ENCODE assay signal across 10 mouse cellular contexts in genomic region chr5:35915629-35916300, GRCm38 (mm10). TPM values are rescaled to one million over a fixed set of nuclear protein-coding genes. Genes with fewer than 3 reads are reported as not detected.
A peak's percentile ranks its signal among the peaks of the same experiment; 100 is the strongest.
DNase-seq lines count a peak whose midpoint lies in the region; ATAC-seq and TF ChIP-seq lines count a peak whose summit lies in the region.
"Had no signal": no experiment of that assay in that cellular context is flagged by ENCODE, and none has a peak within 500 bp of the region (broad histone marks: within the 10 kb centered on the region; RNA-seq: fewer than 3 reads in every experiment).

No protein-coding gene starts in this region.

- H3K27ac ChIP-seq in cerebellum, adult 2 months (ENCODE audit: insufficient read depth, low read length) = 0 out of 2 replicates have a peak overlapping the region, but pooled peaks have one; percentile 21
- peak overlapping the region; percentile 78 for H3K27ac ChIP-seq in hindbrain, embryonic 10.5 days
- no peak overlapping the region; the same call in none of the 2 replicates for H3K27ac ChIP-seq in hindbrain, embryonic 16.5 days (ENCODE audit: low read depth, low read length)
- peak overlapping the region; percentile 45; the same call in 1 of the 2 replicates for H3K27ac ChIP-seq in hindbrain, embryonic 14.5 days

- no peak for TF ChIP-seq CTCF in cerebellum, adult 2 months (IDR thresholded peaks at IDR 0.05; ENCODE audit: borderline replicate concordance, insufficient read depth, low read depth, low read length)
- no peak for TF ChIP-seq CTCF in brain, embryonic 14.5 days (IDR thresholded peaks at IDR 0.05; ENCODE audit: borderline replicate concordance, extremely low read depth, insufficient read depth, insufficient read length)

- no peak for ATAC-seq in hindbrain, embryonic 16.5 days
- no peak for ATAC-seq in hindbrain, embryonic 14.5 days (ENCODE audit: low FRiP score)

- WGBS in cerebellum, adult 2 months = 90% methylated on average over 12 of the region's 12 CpGs
- 67% methylated on average over 12 of the region's 12 CpGs for WGBS in hindbrain, embryonic 10.5 days
- WGBS in hindbrain, embryonic 16.5 days = 54% methylated on average over 12 of the region's 12 CpGs
- WGBS in hindbrain, embryonic 14.5 days = 60% methylated on average over 12 of the region's 12 CpGs

- no peak for DNase-seq in cerebellum, adult 2 months
- DNase-seq in cerebellum, adult 9-10 months = no peak
- no peak for DNase-seq in hindbrain, embryonic 10.5 days (ENCODE audit: low spot score)
- peak; percentile 66 for DNase-seq in brain, embryonic 14.5 days (ENCODE audit: low read depth)
- no peak for DNase-seq in hindbrain, embryonic 14.5 days (ENCODE audit: low spot score)
- DNase-seq in urinary bladder, postnatal 4 days (ENCODE audit: low spot score in 2 of 2) = no peak
- DNase-seq in spleen, adult 18-20 months = no peak
- DNase-seq: B cell, adult 2 months; lung, postnatal 10 days had no signal

- H3K9me3 ChIP-seq in hindbrain, embryonic 10.5 days = no peaks in the 10 kb centered on the region
- no peaks in the 10 kb centered on the region for H3K9me3 ChIP-seq in hindbrain, embryonic 16.5 days (ENCODE audit: control insufficient read depth, low read length)
- H3K9me3 ChIP-seq in hindbrain, embryonic 14.5 days (ENCODE audit: control insufficient read depth, low read length) = no peaks in the 10 kb centered on the region

- no peak overlapping the region for H3K4me3 ChIP-seq in cerebellum, adult 2 months (replicated peaks; ENCODE audit: insufficient read depth, low read depth, low read length)
- H3K4me3 ChIP-seq in hindbrain, embryonic 10.5 days = no peak overlapping the region
- no peak overlapping the region for H3K4me3 ChIP-seq in hindbrain, embryonic 16.5 days (ENCODE audit: low read length)
- H3K4me3 ChIP-seq in hindbrain, embryonic 14.5 days (replicated peaks; ENCODE audit: low read length) = no peak overlapping the region

- no peak for TF ChIP-seq POLR2A in cerebellum, adult 2 months (IDR thresholded peaks at IDR 0.05; ENCODE audit: borderline replicate concordance, insufficient read depth, low read length)
- no peak for TF ChIP-seq POLR2A in brain, embryonic 14.5 days (IDR thresholded peaks at IDR 0.05; ENCODE audit: borderline replicate concordance, extremely low read depth, insufficient read depth, insufficient read length, poor library complexity, severe bottlenecking)

- peaks cover 13% of the 10 kb centered on the region for H3K4me1 ChIP-seq in cerebellum, adult 2 months (ENCODE audit: control insufficient read depth, insufficient read depth, low read length)
- H3K4me1 ChIP-seq in hindbrain, embryonic 10.5 days (replicated peaks) = peaks cover 67% of the 10 kb centered on the region
- peaks cover 37% of the 10 kb centered on the region for H3K4me1 ChIP-seq in hindbrain, embryonic 16.5 days (ENCODE audit: control insufficient read depth, insufficient read depth, low read depth, low read length)
- H3K4me1 ChIP-seq in hindbrain, embryonic 14.5 days (replicated peaks; ENCODE audit: control insufficient read depth, insufficient read depth, low read length) = peaks cover 54% of the 10 kb centered on the region

- H3K4me2 ChIP-seq in hindbrain, embryonic 16.5 days (ENCODE audit: low read length) = no peak overlapping the region
- no peak overlapping the region for H3K4me2 ChIP-seq in hindbrain, embryonic 14.5 days (replicated peaks)

- no peaks in the 10 kb centered on the region for H3K27me3 ChIP-seq in cerebellum, adult 2 months (ENCODE audit: control insufficient read depth, insufficient read depth, low read length)
- no peaks in the 10 kb centered on the region for H3K27me3 ChIP-seq in hindbrain, embryonic 10.5 days (ENCODE audit: insufficient read depth, poor library complexity, severe bottlenecking)
- no peaks in the 10 kb centered on the region for H3K27me3 ChIP-seq in hindbrain, embryonic 16.5 days (replicated peaks; ENCODE audit: control insufficient read depth, insufficient read depth, low read length)
- no peaks in the 10 kb centered on the region for H3K27me3 ChIP-seq in hindbrain, embryonic 14.5 days (ENCODE audit: control insufficient read depth, insufficient read depth, low read length)

- H3K36me3 ChIP-seq in hindbrain, embryonic 10.5 days = peaks cover 20% of the 10 kb centered on the region
- H3K36me3 ChIP-seq in hindbrain, embryonic 16.5 days (ENCODE audit: control insufficient read depth, insufficient read depth, low read length) = peaks cover 3% of the 10 kb centered on the region; the same call in 1 of the 2 replicates
- no peaks in the 10 kb centered on the region for H3K36me3 ChIP-seq in hindbrain, embryonic 14.5 days (replicated peaks; ENCODE audit: control insufficient read depth, insufficient read depth)

- no peak overlapping the region for H3K9ac ChIP-seq in hindbrain, embryonic 16.5 days (ENCODE audit: low read depth, low read length)
- no peak overlapping the region for H3K9ac ChIP-seq in hindbrain, embryonic 14.5 days

RNA-seq across cellular contexts. Expression of gene Afap1, which starts 22.6 kb away (rescaled TPM):
- 13.6 and 13.9 TPM in 2 replicates for polyA plus RNA-seq in cerebellum, adult 2 months (2012; rRNA removed)
- 38.6 and 56.5 TPM in 2 replicates for polyA plus RNA-seq in hindbrain, embryonic 10.5 days (2016; fragmentation: Nextera tagmentation; extraction: Ambion mirVana)
- 54.8 and 69.4 TPM in 2 replicates for polyA plus RNA-seq in hindbrain, embryonic 16.5 days (2015; fragmentation: Nextera tagmentation; extraction: Ambion mirVana)
- 62.2 and 97.5 TPM in 2 replicates for polyA plus RNA-seq in brain, embryonic 14.5 days (2012; rRNA removed)
- polyA plus RNA-seq in hindbrain, embryonic 14.5 days (2014; fragmentation: Nextera tagmentation; extraction: Ambion mirVana) = 70.8 and 72.3 TPM in 2 replicates
